Mouse (Mus musculus): ENCODE data around the gene Rfng. TPM values are rescaled to one million over a fixed set of nuclear protein-coding genes. Genes with fewer than 3 reads are reported as not detected.

Gene Rfng
- total and polyA plus RNA-seq, 3 experiments: 3.8 to 17.6 (median 10.0) TPM

DNA sequence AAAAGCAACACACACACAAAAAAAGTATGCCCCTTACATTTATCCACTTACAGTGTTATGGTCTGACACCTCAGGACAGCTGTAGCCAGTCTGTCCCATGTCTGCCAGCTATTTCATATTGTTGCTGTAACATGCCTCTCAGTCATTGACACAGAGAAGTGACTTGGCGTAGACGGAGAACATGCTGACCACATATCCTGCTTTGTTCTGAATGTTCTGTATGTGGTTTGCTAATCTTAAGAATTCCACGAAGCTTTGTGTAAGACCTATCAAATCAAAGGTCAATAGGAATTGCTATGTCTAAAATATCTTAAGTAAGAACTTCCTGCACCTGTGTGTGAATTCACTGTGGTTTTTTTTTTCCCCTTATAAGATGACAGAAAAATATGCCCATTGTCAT is 14.2 kb upstream of the Rfng start:
- no peak overlapping the region for H3K9ac ChIP-seq (ENCODE audit: insufficient read depth, low read depth)
- in situ Hi-C loops (cut with MboI; ENCODE audit: low pct_ligation_motif_present, low pct_unique_long_range_greater_than_20kb, low sequenced_read_pairs) (no loop called here), dilution Hi-C loops (cut with MboI; ENCODE audit: extremely low pct_ligation_motif_present, extremely low pct_unique_long_range_greater_than_20kb, low sequenced_read_pairs) (no loop called here)
- peaks cover 19% of the 10 kb centered on the region for H3K79me2 ChIP-seq (replicated peaks; ENCODE audit: control insufficient read depth, extremely low read depth, insufficient read depth, poor library complexity, severe bottlenecking)
- H3K4me1 ChIP-seq (ENCODE audit: control insufficient read depth in 1 of 2, insufficient read depth in 2 of 2): peaks cover 15 to 41% of the 10 kb centered on the region in 2 experiments
- peaks cover 11 to 22% of the 10 kb centered on the region in 2 experiments for H3K36me3 ChIP-seq (replicated peaks in 1 of 2; ENCODE audit: control insufficient read depth in 1 of 2, insufficient read depth in 1 of 2, low read length in 1 of 2)
- no peak overlapping the region for H3K4me2 ChIP-seq (ENCODE audit: insufficient read depth, low read depth, poor library complexity, severe bottlenecking)
- no peak overlapping the region for H3K27ac ChIP-seq (ENCODE audit: insufficient read depth, low read depth)
- TF ChIP-seq JUN (IDR thresholded peaks at IDR 0.05; ENCODE audit: insufficient read depth, low read depth, low read length): no peak
- no peak for TF ChIP-seq E2F4 (IDR thresholded peaks at IDR 0.05; ENCODE audit: insufficient replicate concordance, low read depth, low read length)
- no peak for TF ChIP-seq ZMIZ1 (IDR thresholded peaks at IDR 0.05; ENCODE audit: low read depth, low read length)
- no peak for TF ChIP-seq IRF4 (IDR thresholded peaks at IDR 0.05; ENCODE audit: low read depth, low read length)
- TF ChIP-seq JUND (conservative IDR thresholded peaks at IDR 0.05; ENCODE audit: low read depth, low read length): no peak
- no peak for TF ChIP-seq MAZ (IDR thresholded peaks at IDR 0.05; ENCODE audit: low read depth, low read length)
- TF ChIP-seq MYC (IDR thresholded peaks at IDR 0.05; ENCODE audit: low read depth, low read length): no peak
- no peak for TF ChIP-seq USF1 (IDR thresholded peaks at IDR 0.05; ENCODE audit: low read depth, low read length)
- TF ChIP-seq BHLHE40 (IDR thresholded peaks at IDR 0.05; ENCODE audit: low read depth, low read length): no peak
- no peak for TF ChIP-seq RCOR1 (conservative IDR thresholded peaks at IDR 0.05; ENCODE audit: low read depth, low read length)
- TF ChIP-seq UBTF (IDR thresholded peaks at IDR 0.05; ENCODE audit: low read depth, low read length): no peak
- no peak for TF ChIP-seq POLR2AphosphoS2 (IDR thresholded peaks at IDR 0.05; ENCODE audit: low read depth, low read length)
- no peak for DNase-seq (ENCODE audit: extremely low read depth)
- H3K4me3 ChIP-seq (replicated peaks in 1 of 3; ENCODE audit: low read depth in 2 of 3, low read length in 2 of 3, poor library complexity in 1 of 3): no peak overlapping the region
- H3K9me3 ChIP-seq (replicated peaks; ENCODE audit: low read length): no peaks in the 10 kb centered on the region
- H3K27me3 ChIP-seq (replicated peaks): no peaks in the 10 kb centered on the region

DNA sequence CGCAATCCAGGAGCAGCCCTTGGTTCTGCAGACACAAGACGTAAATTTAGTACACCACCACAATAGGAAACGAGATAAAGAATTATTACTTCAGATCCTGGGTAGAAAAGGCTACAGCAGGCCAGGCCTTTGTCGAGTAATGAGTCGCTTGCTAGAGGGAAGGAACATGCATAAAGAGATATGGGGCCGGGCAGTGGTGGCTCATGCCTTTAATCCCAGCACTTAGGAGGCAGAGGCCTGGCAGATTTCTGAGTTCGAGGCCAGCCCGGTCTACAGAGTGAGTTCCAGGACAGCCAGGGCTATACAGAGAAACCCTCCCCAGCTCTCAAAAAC is 12.6 kb upstream of the Rfng start:
- Histone ChIP-seq H3K9ac (ENCODE audit: insufficient read depth, low read depth) (peak overlapping the region; percentile 46), H3K4me2 (ENCODE audit: insufficient read depth, low read depth, poor library complexity, severe bottlenecking) (peak overlapping the region; percentile 32; the same call in 1 of the 2 replicates), H3K27me3 (replicated peaks) (no peaks in the 10 kb centered on the region), H3K4me1 (ENCODE audit: control insufficient read depth in 1 of 2, insufficient read depth in 2 of 2) (peaks cover 15 to 41% of the 10 kb centered on the region in 2 experiments), H3K27ac (ENCODE audit: insufficient read depth, low read depth) (no peak overlapping the region), H3K79me2 (replicated peaks; ENCODE audit: control insufficient read depth, extremely low read depth, insufficient read depth, poor library complexity, severe bottlenecking) (peaks cover 19% of the 10 kb centered on the region), H3K9me3 (replicated peaks; ENCODE audit: low read length) (no peaks in the 10 kb centered on the region), H3K36me3 (replicated peaks in 1 of 2; ENCODE audit: control insufficient read depth in 1 of 2, insufficient read depth in 1 of 2, low read length in 1 of 2) (peaks cover 27 to 38% of the 10 kb centered on the region in 2 experiments), H3K4me3 (replicated peaks in 1 of 3; ENCODE audit: low read depth in 2 of 3, low read length in 2 of 3, poor library complexity in 1 of 3) (peak overlapping the region in 2 of 3 experiments; percentile 74 to 95)
- in situ Hi-C loops (cut with MboI; ENCODE audit: low pct_ligation_motif_present, low pct_unique_long_range_greater_than_20kb, low sequenced_read_pairs): no loop called here
- DNase-seq (ENCODE audit: extremely low read depth): no peak
- TF ChIP-seq KAT2A (IDR thresholded peaks at IDR 0.05; ENCODE audit: insufficient replicate concordance, low read length) (0 out of 2 replicates have a peak, but pooled peaks have one; percentile 5), MAFK (IDR thresholded peaks at IDR 0.05; ENCODE audit: insufficient replicate concordance, low read length) (no peak), IRF4 (IDR thresholded peaks at IDR 0.05; ENCODE audit: low read depth, low read length) (0 out of 2 replicates have a peak, but pooled peaks have one; percentile 4), ETS1 (conservative IDR thresholded peaks at IDR 0.05; ENCODE audit: low read depth, low read length) (0 out of 2 replicates have a peak, but pooled peaks have one; percentile 3)
- dilution Hi-C loops (cut with MboI; ENCODE audit: extremely low pct_ligation_motif_present, extremely low pct_unique_long_range_greater_than_20kb, low sequenced_read_pairs): no loop called here

All from CH12.LX (cell line).